Mouse (Mus musculus): ENCODE measurements at regions not wholly inside any gene's neighbourhood (a gene's known extent, or its start where the extent isn't known, plus 50 kb on each side); places are given as distances from the start of the nearest gene placed in this dataset.
"Not testable (repeated sequence)": the region's sequence is repeated elsewhere in the genome, so short reads cannot be mapped to it uniquely, and the experiment has no call there.

- DNase-seq (ENCODE audit: low spot score) = not testable (repeated sequence)
Measured at GRCm38 (mm10) chr14:53721901-53722300, 532.0 kb downstream of the Dad1 start.

GRCm38 (mm10) chr14:53709627-53710026, 544.3 kb downstream of the Dad1 start:
- DNase-seq (ENCODE audit: low spot score) = not testable (repeated sequence)

- DNase-seq (ENCODE audit: low spot score) = not testable (repeated sequence)
Measured at GRCm38 (mm10) chr14:53704351-53704750, 549.6 kb downstream of the Dad1 start.

- not testable (repeated sequence) for DNase-seq (ENCODE audit: low spot score)
Measured at GRCm38 (mm10) chr14:53703593-53703992, 550.3 kb downstream of the Dad1 start.

- DNase-seq (ENCODE audit: low spot score) = not testable (repeated sequence)
Measured at GRCm38 (mm10) chr14:53684100-53684499, 569.8 kb downstream of the Dad1 start.

GRCm38 (mm10) chr14:53683361-53684015, 570.4 kb downstream of the Dad1 start:
- DNase-seq (ENCODE audit: low spot score) = not testable (repeated sequence)

- not testable (repeated sequence) for DNase-seq (ENCODE audit: low spot score)
Measured at GRCm38 (mm10) chr14:53682679-53683078, 571.2 kb downstream of the Dad1 start.

GRCm38 (mm10) chr14:53681320-53681719, 572.6 kb downstream of the Dad1 start:
- not testable (repeated sequence) for DNase-seq (ENCODE audit: low spot score)

GRCm38 (mm10) chr14:53665681-53666080, 588.2 kb downstream of the Dad1 start:
- DNase-seq (ENCODE audit: low spot score) = not testable (repeated sequence)

- DNase-seq (ENCODE audit: low spot score) = not testable (repeated sequence)
Measured at GRCm38 (mm10) chr14:53662700-53663355, 591.1 kb downstream of the Dad1 start.

- DNase-seq (ENCODE audit: low spot score) = not testable (repeated sequence)
Measured at GRCm38 (mm10) chr14:53654669-53655068, 599.2 kb downstream of the Dad1 start.

GRCm38 (mm10) chr14:53651061-53651460, 602.8 kb downstream of the Dad1 start:
- DNase-seq (ENCODE audit: low spot score) = not testable (repeated sequence)

GRCm38 (mm10) chr14:53649189-53649588, 604.7 kb downstream of the Dad1 start:
- not testable (repeated sequence) for DNase-seq (ENCODE audit: low spot score)

- not testable (repeated sequence) for DNase-seq (ENCODE audit: low spot score)
Measured at GRCm38 (mm10) chr14:53640441-53640840, 613.5 kb downstream of the Dad1 start.

GRCm38 (mm10) chr14:53637664-53638063, 616.2 kb downstream of the Dad1 start:
- not testable (repeated sequence) for DNase-seq (ENCODE audit: low spot score)

GRCm38 (mm10) chr14:53635206-53635605, 618.7 kb downstream of the Dad1 start:
- not testable (repeated sequence) for DNase-seq (ENCODE audit: low spot score)

GRCm38 (mm10) chr14:53634320-53634979, 619.5 kb downstream of the Dad1 start:
- DNase-seq (ENCODE audit: low spot score) = not testable (repeated sequence)

- not testable (repeated sequence) for DNase-seq (ENCODE audit: low spot score)
Measured at GRCm38 (mm10) chr14:53633743-53634142, 620.2 kb downstream of the Dad1 start.

- not testable (repeated sequence) for DNase-seq (ENCODE audit: low spot score)
Measured at GRCm38 (mm10) chr14:53621376-53621775, 632.5 kb downstream of the Dad1 start.

GRCm38 (mm10) chr14:53616061-53616460, 637.8 kb downstream of the Dad1 start:
- DNase-seq (ENCODE audit: low spot score) = not testable (repeated sequence)

GRCm38 (mm10) chr14:53614341-53614740, 639.6 kb downstream of the Dad1 start:
- no peak for DNase-seq (ENCODE audit: low spot score)

- DNase-seq (ENCODE audit: low spot score) = not testable (repeated sequence)
Measured at GRCm38 (mm10) chr14:53599299-53599698, 654.6 kb downstream of the Dad1 start.

- DNase-seq (ENCODE audit: low spot score) = not testable (repeated sequence)
Measured at GRCm38 (mm10) chr14:53597287-53597686, 656.6 kb downstream of the Dad1 start.
